Mouse (Mus musculus) neural tube, embryonic 15.5 days (tissue): Measurements from ENCODE around the gene Focad. TPM values are rescaled to one million over a fixed set of nuclear protein-coding genes. Genes with fewer than 3 reads are reported as not detected.

Source experiments
- ATAC-seq: fragments of 200-750 bp; cut with Nextera tagmentation; 2 replicates; pipeline ENCODE4 v1.8.0; 2017; ENCODE audit warnings: mild to moderate bottlenecking, moderate TSS enrichment, moderate library complexity; ENCODE audit not compliant: low FRiP score
- H3K27ac ChIP-seq: fragments of 300-500 bp; sonication (generic); replicated peaks from 2 replicates; pipeline ENCODE4 v1.5.1; 2015; ENCODE audit warnings: mild to moderate bottlenecking, inconsistent platforms
- H3K27me3 ChIP-seq: fragments of 300-500 bp; sonication (generic); replicated peaks from 2 replicates; pipeline ENCODE4 v1.6.1; 2015; ENCODE audit warnings: inconsistent platforms
- H3K36me3 ChIP-seq: fragments of 300-500 bp; sonication (generic); 2 replicates; pipeline ENCODE4 v1.6.1; 2015; ENCODE audit warnings: inconsistent platforms
- H3K4me1 ChIP-seq: fragments of 300-500 bp; sonication (generic); 2 replicates; pipeline ENCODE4 v1.6.1; 2015; ENCODE audit warnings: inconsistent platforms
- H3K4me2 ChIP-seq: fragments of 300-500 bp; sonication (generic); 2 replicates; pipeline ENCODE4 v1.6.1; 2015; ENCODE audit warnings: inconsistent platforms, mild to moderate bottlenecking, moderate library complexity
- H3K4me3 ChIP-seq: fragments of 300-500 bp; sonication (generic); replicated peaks from 2 replicates; pipeline ENCODE4 v1.5.1; 2015; ENCODE audit warnings: mild to moderate bottlenecking, inconsistent platforms
- H3K9ac ChIP-seq: fragments of 300-500 bp; sonication (generic); replicated peaks from 2 replicates; pipeline ENCODE4 v1.6.1; 2015; ENCODE audit warnings: mild to moderate bottlenecking, inconsistent platforms
- H3K9me3 ChIP-seq: fragments of 300-500 bp; sonication (generic); replicated peaks from 2 replicates; pipeline ENCODE4 v1.6.1; 2016; ENCODE audit warnings: inconsistent platforms
- WGBS: fragments of 180-500 bp; shearing (Covaris S2); methylation state at CpG from one replicate; pipeline ENCODE4 v1.1.7; 2015; ENCODE audit warnings: mixed read lengths; 5-methylcytosine and 5-hydroxymethylcytosine counted together
- polyA plus RNA-seq: library from polyadenylated mRNA; unstranded; fragments of >200 nt; fragmentation: Nextera tagmentation; extraction: Ambion mirVana; gene quantifications from 2 replicates; pipeline ENCODE4 v1.2.1, GENCODE M21; 2015

Focad gene
- polyA plus RNA-seq, result 12.2 and 15.4 TPM in 2 replicates

DNA sequence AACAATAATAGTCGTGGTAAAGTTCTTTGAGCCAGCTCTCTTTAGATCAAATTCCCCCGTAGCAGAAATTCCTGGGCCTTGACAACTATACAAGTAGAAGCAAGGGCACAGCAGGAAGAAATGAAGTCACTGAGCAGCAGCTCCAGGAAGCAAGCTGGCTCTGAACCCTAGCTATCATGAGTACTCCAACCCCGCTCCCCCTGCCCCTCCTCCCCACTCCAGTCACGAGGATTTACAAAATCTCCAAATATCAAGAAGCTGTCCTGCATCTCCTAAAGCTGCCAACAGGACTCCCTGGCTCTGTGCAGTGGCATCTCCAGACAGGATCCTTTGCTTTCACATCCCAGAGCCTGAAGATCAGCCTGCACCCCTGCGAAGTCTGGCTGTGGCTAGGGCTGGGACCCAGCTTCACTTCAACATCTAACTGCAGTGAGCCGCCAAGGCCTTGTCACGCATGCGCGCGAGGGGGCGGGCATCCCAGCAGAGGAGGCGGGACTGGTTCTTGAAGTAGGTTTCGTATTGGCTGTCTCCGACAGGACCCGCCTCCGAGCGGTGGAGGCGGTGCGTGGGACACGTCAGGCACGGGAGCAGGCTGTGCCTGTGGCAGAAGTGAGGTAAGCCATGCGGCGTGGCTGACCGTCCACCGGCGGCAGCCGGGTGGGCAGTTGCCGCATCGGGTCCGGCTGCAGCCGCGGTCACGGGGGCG lies at the start of gene Focad:
Gene Focad, plus strand, starts transcription at position 568 of the 706 bp plus-strand sequence.
- peak within 1 kb of the TSS; percentile 95 for H3K4me2 ChIP-seq
- H3K4me3 ChIP-seq, result peak within 1 kb of the TSS; percentile 87
- peak; percentile 100 for ATAC-seq

GRCm38 (mm10) chr4:88045151-88045550 lies 49.3 kb upstream of the Focad start:
- Histone ChIP-seq H3K27me3 (no peaks in the 10 kb centered on the region), H3K9ac (no peak overlapping the region), H3K9me3 (no peaks in the 10 kb centered on the region), H3K4me3 (no peak overlapping the region), H3K27ac (no peak overlapping the region), H3K4me1 (no peaks in the 10 kb centered on the region), H3K36me3 (no peaks in the 10 kb centered on the region), H3K4me2 (no peak overlapping the region)
- ATAC-seq, result no peak
- 91% methylated on average over 4 of the region's 4 CpGs for WGBS

More for the DNA sequence above, at the start of gene Focad:
- Histone ChIP-seq H3K9ac (peak within 1 kb of the TSS; percentile 79), H3K4me1 (peaks cover 11% of the 10 kb centered on the region; the same call in 1 of the 2 replicates), H3K9me3 (no peaks in the 10 kb centered on the region), H3K27me3 (no peaks in the 10 kb centered on the region), H3K36me3 (no peaks in the 10 kb centered on the region), H3K27ac (peak within 1 kb of the TSS; percentile 81)
- WGBS, result 1% methylated on average over 34 of the region's 34 CpGs

DNA sequence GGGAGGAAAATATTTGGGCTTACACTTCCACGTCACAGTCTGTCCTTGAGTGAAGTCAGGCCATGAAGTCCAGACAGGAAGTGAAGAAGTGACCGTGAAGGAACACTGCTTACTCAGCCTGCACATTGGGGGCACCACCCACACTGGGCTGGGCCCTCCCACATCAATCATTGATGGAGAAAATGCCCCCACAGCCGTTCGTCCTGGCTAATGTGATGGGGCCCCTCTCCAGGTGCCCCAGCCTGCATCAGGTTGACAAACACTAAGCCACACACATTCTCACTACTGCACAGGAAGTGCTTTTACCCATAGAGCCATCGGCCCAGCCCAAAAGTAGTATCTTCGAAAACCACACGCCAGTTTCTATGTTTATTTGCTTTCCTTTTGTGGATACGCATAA lies 48.1 kb upstream of the Focad start:
- 74% methylated on average over 8 of the region's 8 CpGs for WGBS
- Histone ChIP-seq H3K4me3 (no peak overlapping the region), H3K36me3 (no peaks in the 10 kb centered on the region), H3K9ac (no peak overlapping the region), H3K27ac (no peak overlapping the region), H3K4me1 (no peaks in the 10 kb centered on the region), H3K4me2 (no peak overlapping the region), H3K27me3 (no peaks in the 10 kb centered on the region), H3K9me3 (no peaks in the 10 kb centered on the region)
- no peak for ATAC-seq

GRCm38 (mm10) chr4:88075388-88075787 lies 19.0 kb upstream of the Focad start:
- H3K27ac ChIP-seq, result no peak overlapping the region
- H3K36me3 ChIP-seq, result no peaks in the 10 kb centered on the region
- H3K9me3 ChIP-seq, result no peaks in the 10 kb centered on the region
- no peaks in the 10 kb centered on the region for H3K4me1 ChIP-seq
- no peak for ATAC-seq
- no peak overlapping the region for H3K9ac ChIP-seq
- H3K4me3 ChIP-seq, result no peak overlapping the region
- no peak overlapping the region for H3K4me2 ChIP-seq
- H3K27me3 ChIP-seq, result no peaks in the 10 kb centered on the region
- WGBS, result 55% methylated on average over 2 of the region's 2 CpGs

DNA sequence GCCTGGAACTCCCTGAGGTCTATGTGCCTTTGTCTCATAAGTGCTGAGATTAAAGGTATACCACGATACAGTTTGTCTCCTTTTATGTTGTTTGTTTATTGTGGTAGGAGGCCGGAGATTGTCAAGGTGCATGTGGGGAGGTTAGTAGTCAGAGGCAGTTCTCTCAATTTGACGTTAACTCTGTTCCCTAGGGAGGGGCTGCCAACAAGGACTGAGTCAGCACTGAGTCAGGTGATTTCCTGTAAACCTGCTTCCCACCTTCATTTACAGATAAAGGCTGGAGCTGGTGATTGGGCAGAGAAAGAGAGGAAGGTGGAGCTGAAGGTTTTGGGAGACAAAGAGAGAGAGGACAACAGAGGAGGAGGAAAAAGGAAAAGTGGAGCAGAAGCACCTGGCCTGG lies 15.4 kb upstream of the Focad start:
- no peak overlapping the region for H3K27ac ChIP-seq
- H3K36me3 ChIP-seq, result no peaks in the 10 kb centered on the region
- no peak for ATAC-seq
- H3K4me2 ChIP-seq, result no peak overlapping the region
- no peak overlapping the region for H3K4me3 ChIP-seq
- no peaks in the 10 kb centered on the region for H3K27me3 ChIP-seq
- WGBS, result 65% methylated on average over 3 of the region's 3 CpGs
- H3K9ac ChIP-seq, result no peak overlapping the region
- no peaks in the 10 kb centered on the region for H3K9me3 ChIP-seq
- H3K4me1 ChIP-seq, result no peaks in the 10 kb centered on the region

DNA sequence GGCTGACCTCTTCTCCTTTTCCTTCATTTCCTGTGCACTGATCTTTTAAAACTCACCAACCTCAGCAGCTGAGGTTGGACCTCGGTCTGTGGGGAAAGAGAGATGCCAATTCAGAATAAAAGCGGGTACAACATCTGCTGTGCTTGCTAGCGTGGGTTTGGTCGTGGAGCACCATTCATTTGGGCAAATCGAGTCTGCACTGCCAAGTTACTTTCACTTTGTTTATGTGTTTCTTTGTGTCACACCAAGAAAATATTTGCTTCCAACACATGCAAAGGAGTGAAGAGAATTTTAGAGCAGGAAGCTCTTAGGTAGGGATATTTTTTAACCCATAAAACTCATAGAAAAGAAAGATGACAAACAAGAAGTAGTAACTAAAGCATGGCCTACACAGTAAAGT lies 13.0 kb upstream of the Focad start:
- ATAC-seq, result no peak
- no peaks in the 10 kb centered on the region for H3K36me3 ChIP-seq
- H3K4me3 ChIP-seq, result no peak overlapping the region
- no peak overlapping the region for H3K4me2 ChIP-seq
- no peaks in the 10 kb centered on the region for H3K27me3 ChIP-seq
- no peaks in the 10 kb centered on the region for H3K4me1 ChIP-seq
- WGBS, result 65% methylated on average over 5 of the region's 5 CpGs
- no peaks in the 10 kb centered on the region for H3K9me3 ChIP-seq
- no peak overlapping the region for H3K27ac ChIP-seq
- no peak overlapping the region for H3K9ac ChIP-seq

- no peak overlapping the region for H3K9ac ChIP-seq
- 93% methylated on average over 3 of the region's 3 CpGs for WGBS
Measured at GRCm38 (mm10) chr4:88081885-88082284, 12.5 kb upstream of the Focad start.

GRCm38 (mm10) chr4:88082381-88082780 lies 12.0 kb upstream of the Focad start:
- no peak for ATAC-seq
- no peaks in the 10 kb centered on the region for H3K9me3 ChIP-seq
- WGBS, result 79% methylated on average over 4 of the region's 4 CpGs
- no peak overlapping the region for H3K27ac ChIP-seq
- no peak overlapping the region for H3K9ac ChIP-seq
- no peaks in the 10 kb centered on the region for H3K36me3 ChIP-seq
- H3K4me1 ChIP-seq, result no peaks in the 10 kb centered on the region
- no peaks in the 10 kb centered on the region for H3K27me3 ChIP-seq
- no peak overlapping the region for H3K4me3 ChIP-seq
- no peak overlapping the region for H3K4me2 ChIP-seq

More at GRCm38 (mm10) chr4:88081885-88082284, 12.5 kb upstream of the Focad start:
- no peaks in the 10 kb centered on the region for H3K9me3 ChIP-seq
- H3K36me3 ChIP-seq, result no peaks in the 10 kb centered on the region
- H3K4me1 ChIP-seq, result no peaks in the 10 kb centered on the region
- ATAC-seq, result no peak
- H3K27ac ChIP-seq, result no peak overlapping the region
- H3K4me2 ChIP-seq, result no peak overlapping the region
- no peaks in the 10 kb centered on the region for H3K27me3 ChIP-seq
- H3K4me3 ChIP-seq, result no peak overlapping the region

- H3K4me3 ChIP-seq, result no peak overlapping the region
- no peak overlapping the region for H3K27ac ChIP-seq
- no peaks in the 10 kb centered on the region for H3K36me3 ChIP-seq
- no peaks in the 10 kb centered on the region for H3K27me3 ChIP-seq
- H3K4me1 ChIP-seq, result no peaks in the 10 kb centered on the region
- H3K9ac ChIP-seq, result no peak overlapping the region
- WGBS, result 69% methylated on average over 3 of the region's 3 CpGs
- ATAC-seq, result no peak
- H3K9me3 ChIP-seq, result no peaks in the 10 kb centered on the region
- H3K4me2 ChIP-seq, result no peak overlapping the region
Measured at GRCm38 (mm10) chr4:88083781-88084180, 10.6 kb upstream of the Focad start.

- H3K4me2 ChIP-seq, result no peak overlapping the region
- H3K9me3 ChIP-seq, result no peaks in the 10 kb centered on the region
- no peak overlapping the region for H3K27ac ChIP-seq
- no peak overlapping the region for H3K4me3 ChIP-seq
- H3K36me3 ChIP-seq, result no peaks in the 10 kb centered on the region
- H3K27me3 ChIP-seq, result no peaks in the 10 kb centered on the region
- ATAC-seq, result no peak
- 78% methylated on average over 2 of the region's 2 CpGs for WGBS
- H3K9ac ChIP-seq, result no peak overlapping the region
- H3K4me1 ChIP-seq, result peaks cover 11% of the 10 kb centered on the region; the same call in 1 of the 2 replicates
Measured at GRCm38 (mm10) chr4:88090316-88090715, 4.1 kb upstream of the Focad start.

- under 1% methylated on average over 30 of the region's 30 CpGs for WGBS
- ATAC-seq, result peak; percentile 63
Measured at GRCm38 (mm10) chr4:88094768-88095420, 465 bp downstream of the Focad start.

GRCm38 (mm10) chr4:88095693-88096092 lies 1.3 kb downstream of the Focad start:
- ATAC-seq, result no peak
- Histone ChIP-seq H3K4me3 (no peak overlapping the region), H3K4me2 (no peak overlapping the region), H3K27me3 (no peaks in the 10 kb centered on the region), H3K9ac (no peak overlapping the region), H3K9me3 (no peaks in the 10 kb centered on the region), H3K4me1 (peaks cover 11% of the 10 kb centered on the region; the same call in 1 of the 2 replicates), H3K27ac (no peak overlapping the region), H3K36me3 (no peaks in the 10 kb centered on the region)
- 78% methylated on average over 2 of the region's 2 CpGs for WGBS

More at GRCm38 (mm10) chr4:88094768-88095420, 465 bp downstream of the Focad start:
- Histone ChIP-seq H3K4me1 (peaks cover 11% of the 10 kb centered on the region; the same call in 1 of the 2 replicates), H3K4me3 (peak overlapping the region; percentile 87), H3K27me3 (no peaks in the 10 kb centered on the region), H3K9ac (peak overlapping the region; percentile 79), H3K4me2 (peak overlapping the region; percentile 95), H3K36me3 (no peaks in the 10 kb centered on the region), H3K27ac (peak overlapping the region; percentile 74), H3K9me3 (no peaks in the 10 kb centered on the region)
